Mouse (Mus musculus) forebrain, postnatal 0 days (tissue): ENCODE measurements at regions not wholly inside any gene's neighbourhood (a gene's known extent, or its start where the extent isn't known, plus 50 kb on each side); places are given as distances from the start of the nearest gene placed in this dataset.

Experiments used
- ATAC-seq: fragments of 200-750 bp; cut with Nextera tagmentation; 2 replicates; pipeline ENCODE4 v1.8.0; 2017; ENCODE audit warnings: mild to moderate bottlenecking, moderate library complexity
- DNase-seq: peaks from one replicate; pipeline ENCODE4 v3.0.0-alpha.2; 2015
- H3K27ac ChIP-seq: fragments of 300-500 bp; sonication (generic); 2 replicates; pipeline ENCODE4 v1.5.1; 2014; ENCODE audit warnings: low read depth, mild to moderate bottlenecking, antibody characterized with exemption, low read length, moderate library complexity, mixed read lengths
- H3K27me3 ChIP-seq: fragments of 300-500 bp; sonication (generic); 2 replicates; pipeline ENCODE4 v1.6.1; 2014; ENCODE audit warnings: mild to moderate bottlenecking, low read length, mixed read lengths; ENCODE audit not compliant: insufficient read depth
- H3K36me3 ChIP-seq: fragments of 300-500 bp; sonication (generic); 2 replicates; pipeline ENCODE4 v1.6.1; 2014; ENCODE audit warnings: mild to moderate bottlenecking, moderate library complexity; ENCODE audit not compliant: insufficient read depth
- H3K4me1 ChIP-seq: fragments of 300-500 bp; sonication (generic); 2 replicates; pipeline ENCODE4 v1.6.1; 2014; ENCODE audit warnings: antibody characterized with exemption; ENCODE audit not compliant: insufficient read depth
- H3K4me2 ChIP-seq: fragments of 300-500 bp; sonication (generic); 2 replicates; pipeline ENCODE4 v1.6.1; 2014; ENCODE audit warnings: low read depth, mild to moderate bottlenecking, moderate library complexity
- H3K4me3 ChIP-seq: fragments of 300-500 bp; sonication (generic); 2 replicates; pipeline ENCODE4 v1.5.1; 2014; ENCODE audit warnings: low read depth, low read length, mixed read lengths
- H3K9ac ChIP-seq: fragments of 300-500 bp; sonication (generic); 2 replicates; pipeline ENCODE4 v1.6.1; 2014; ENCODE audit warnings: mild to moderate bottlenecking
- H3K9me3 ChIP-seq: fragments of 300-500 bp; sonication (generic); 2 replicates; pipeline ENCODE4 v1.6.1; 2016; ENCODE audit warnings: low read length
- CTCF ChIP-seq: sonication (generic); IDR thresholded peaks from 2 replicates; pipeline ENCODE4 v1.5.1; 2016; ENCODE audit warnings: antibody characterized with exemption, control low read depth, low read depth
- WGBS: fragments of 180-500 bp; shearing (Covaris S2); extraction: QIAGEN DNeasy Blood & Tissue Kit; methylation state at CpG from one replicate; pipeline ENCODE4 v1.1.7; 2014; 5-methylcytosine and 5-hydroxymethylcytosine counted together

GRCm38 (mm10) chr8:18467511-18467910, 510.5 kb downstream of the Defb40 start:
- Histone ChIP-seq H3K27ac (no peak overlapping the region), H3K4me1 (no peaks in the 10 kb centered on the region), H3K9ac (no peak overlapping the region), H3K9me3 (no peaks in the 10 kb centered on the region), H3K36me3 (no peaks in the 10 kb centered on the region), H3K4me2 (no peak overlapping the region), H3K4me3 (no peak overlapping the region), H3K27me3 (no peaks in the 10 kb centered on the region)
- no peak for ATAC-seq
- no peak for TF ChIP-seq CTCF
- WGBS = 78% methylated on average over 7 of the region's 7 CpGs
- DNase-seq = peak; percentile 11

- DNase-seq = no peak
- no peak overlapping the region for H3K4me2 ChIP-seq
- H3K4me3 ChIP-seq = no peak overlapping the region
- H3K27me3 ChIP-seq = no peaks in the 10 kb centered on the region
- WGBS = 78% methylated on average over 4 of the region's 4 CpGs
- no peak overlapping the region for H3K27ac ChIP-seq
- no peak overlapping the region for H3K9ac ChIP-seq
- no peaks in the 10 kb centered on the region for H3K9me3 ChIP-seq
- H3K4me1 ChIP-seq = no peaks in the 10 kb centered on the region
- no peaks in the 10 kb centered on the region for H3K36me3 ChIP-seq
- no peak for TF ChIP-seq CTCF
- no peak for ATAC-seq
These were observed 517.4 kb downstream of the Defb40 start for GRCm38 (mm10) chr8:18460609-18461008.

GRCm38 (mm10) chr8:18457470-18457869, 520.6 kb downstream of the Defb40 start:
- no peak overlapping the region for H3K4me2 ChIP-seq
- no peak overlapping the region for H3K9ac ChIP-seq
- DNase-seq (no peak), ATAC-seq (no peak)
- no peaks in the 10 kb centered on the region for H3K36me3 ChIP-seq
- no peak for TF ChIP-seq CTCF
- no peaks in the 10 kb centered on the region for H3K27me3 ChIP-seq
- no peak overlapping the region for H3K4me3 ChIP-seq
- WGBS = 91% methylated on average over 6 of the region's 6 CpGs
- H3K4me1 ChIP-seq = no peaks in the 10 kb centered on the region
- no peak overlapping the region for H3K27ac ChIP-seq
- no peaks in the 10 kb centered on the region for H3K9me3 ChIP-seq

GRCm38 (mm10) chr8:18449015-18449414, 529.0 kb downstream of the Defb40 start:
- Histone ChIP-seq H3K9me3 (no peaks in the 10 kb centered on the region), H3K27me3 (no peaks in the 10 kb centered on the region), H3K27ac (no peak overlapping the region), H3K36me3 (no peaks in the 10 kb centered on the region), H3K4me2 (no peak overlapping the region), H3K4me3 (no peak overlapping the region), H3K9ac (no peak overlapping the region), H3K4me1 (no peaks in the 10 kb centered on the region)
- ATAC-seq = no peak
- DNase-seq = no peak
- 74% methylated on average over 3 of the region's 3 CpGs for WGBS
- no peak for TF ChIP-seq CTCF

- Histone ChIP-seq H3K27me3 (no peaks in the 10 kb centered on the region), H3K4me1 (no peaks in the 10 kb centered on the region), H3K9me3 (no peaks in the 10 kb centered on the region), H3K4me2 (no peak overlapping the region), H3K36me3 (no peaks in the 10 kb centered on the region), H3K27ac (no peak overlapping the region), H3K4me3 (no peak overlapping the region), H3K9ac (no peak overlapping the region)
- TF ChIP-seq CTCF = no peak
- DNase-seq (no peak), ATAC-seq (no peak)
- 66% methylated on average over 3 of the region's 3 CpGs for WGBS
These were observed 535.8 kb downstream of the Defb40 start for GRCm38 (mm10) chr8:18442212-18442611.

- no peak overlapping the region for H3K9ac ChIP-seq
- ATAC-seq (no peak), DNase-seq (no peak)
- H3K9me3 ChIP-seq = no peaks in the 10 kb centered on the region
- TF ChIP-seq CTCF = no peak
- no peaks in the 10 kb centered on the region for H3K27me3 ChIP-seq
- no peaks in the 10 kb centered on the region for H3K36me3 ChIP-seq
- WGBS = 65% methylated on average over 5 of the region's 5 CpGs
- no peak overlapping the region for H3K4me3 ChIP-seq
- no peak overlapping the region for H3K4me2 ChIP-seq
- H3K4me1 ChIP-seq = no peaks in the 10 kb centered on the region
- no peak overlapping the region for H3K27ac ChIP-seq
These were observed 555.2 kb downstream of the Defb40 start for GRCm38 (mm10) chr8:18422846-18423245.

- DNase-seq = no peak
- WGBS = 83% methylated on average over 2 of the region's 2 CpGs
- no peak for TF ChIP-seq CTCF
- H3K9ac ChIP-seq = no peak overlapping the region
- H3K4me3 ChIP-seq = no peak overlapping the region
- no peak overlapping the region for H3K4me2 ChIP-seq
- H3K27ac ChIP-seq = no peak overlapping the region
- H3K4me1 ChIP-seq = no peaks in the 10 kb centered on the region
- no peaks in the 10 kb centered on the region for H3K27me3 ChIP-seq
- no peaks in the 10 kb centered on the region for H3K9me3 ChIP-seq
- H3K36me3 ChIP-seq = no peaks in the 10 kb centered on the region
- ATAC-seq = no peak
These were observed 565.6 kb downstream of the Defb40 start for GRCm38 (mm10) chr8:18412470-18412869.

- ATAC-seq = no peak
- H3K4me3 ChIP-seq = no peak overlapping the region
- WGBS = 74% methylated on average over 2 of the region's 2 CpGs
These were observed 571.6 kb downstream of the Defb40 start for GRCm38 (mm10) chr8:18406446-18406845.

More at GRCm38 (mm10) chr8:18406446-18406845, 571.6 kb downstream of the Defb40 start:
- Histone ChIP-seq H3K4me2 (no peak overlapping the region), H3K9ac (no peak overlapping the region), H3K36me3 (no peaks in the 10 kb centered on the region), H3K4me1 (no peaks in the 10 kb centered on the region), H3K27me3 (no peaks in the 10 kb centered on the region), H3K27ac (no peak overlapping the region), H3K9me3 (no peaks in the 10 kb centered on the region)
- no peak for TF ChIP-seq CTCF
- no peak for DNase-seq
